Mouse (Mus musculus) right cerebral cortex, postnatal 25 days (tissue): Measurements from ENCODE around the gene Trim33.

ENCODE experiments used
- DNase-seq: peaks from one replicate; pipeline ENCODE4 v3.0.0; 2022

Gene Trim33

GRCm38 (mm10) chr3:103364182-103364945 is 85.3 kb downstream of the Trim33 start:
- DNase-seq, result no peak

GRCm38 (mm10) chr3:103367176-103367970 is 88.3 kb downstream of the Trim33 start:
- DNase-seq, result no peak

- no peak for DNase-seq
Measured at GRCm38 (mm10) chr3:103368731-103369130, 89.6 kb downstream of the Trim33 start.

- DNase-seq, result peak; percentile 34
Measured at GRCm38 (mm10) chr3:103374028-103374427, 94.9 kb downstream of the Trim33 start.

GRCm38 (mm10) chr3:103375181-103375855 is 96.2 kb downstream of the Trim33 start:
- no peak for DNase-seq

GRCm38 (mm10) chr3:103378018-103378417 is 98.9 kb downstream of the Trim33 start:
- DNase-seq, result no peak

- DNase-seq, result no peak
Measured at GRCm38 (mm10) chr3:103379371-103379770, 100.3 kb downstream of the Trim33 start.

- no peak for DNase-seq
Measured at GRCm38 (mm10) chr3:103380814-103381213, 101.7 kb downstream of the Trim33 start.

- no peak for DNase-seq
Measured at GRCm38 (mm10) chr3:103381441-103381840, 102.3 kb downstream of the Trim33 start.

GRCm38 (mm10) chr3:103382872-103383567 is 103.9 kb downstream of the Trim33 start:
- DNase-seq, result peak; percentile 82

- DNase-seq, result no peak
Measured at GRCm38 (mm10) chr3:103384486-103384885, 105.4 kb downstream of the Trim33 start.

- no peak for DNase-seq
Measured at GRCm38 (mm10) chr3:103384949-103385348, 105.9 kb downstream of the Trim33 start.

- no peak for DNase-seq
Measured at GRCm38 (mm10) chr3:103385383-103386291, 106.5 kb downstream of the Trim33 start.

GRCm38 (mm10) chr3:103386292-103387031 is 107.4 kb downstream of the Trim33 start:
- no peak for DNase-seq

- DNase-seq, result no peak
Measured at GRCm38 (mm10) chr3:103392613-103393258, 113.6 kb downstream of the Trim33 start.

GRCm38 (mm10) chr3:103393283-103394060 is 114.4 kb downstream of the Trim33 start:
- no peak for DNase-seq

GRCm38 (mm10) chr3:103394121-103394520 is 115.0 kb downstream of the Trim33 start:
- no peak for DNase-seq

GRCm38 (mm10) chr3:103397523-103397922 is 118.4 kb downstream of the Trim33 start:
- no peak for DNase-seq

- no peak for DNase-seq
Measured at GRCm38 (mm10) chr3:103400807-103401206, 121.7 kb downstream of the Trim33 start.
